Mouse (Mus musculus) MEL (cell line): ENCODE measurements around the gene Ficd. TPM values are rescaled to one million over a fixed set of nuclear protein-coding genes. Genes with fewer than 3 reads are reported as not detected.

Source experiments
- DNase-seq: peaks from one replicate; pipeline ENCODE4 v3.0.0; 2011; ENCODE audit warnings: low read depth, low spot score
- H3K27ac ChIP-seq: 2 replicates; pipeline ENCODE4 v1.5.1; 2012; ENCODE audit warnings: low read depth, mild to moderate bottlenecking, control low read depth, low read length, moderate library complexity; ENCODE audit not compliant: control insufficient read depth
- H3K27me3 ChIP-seq, 2 experiments: fragments of 150-350 bp in 1 of 2; sonication (generic) in 1 of 2; 2 replicates each; pipeline ENCODE4 v1.6.1; 2012; ENCODE audit warnings: low read length in 2 of 2, mild to moderate bottlenecking in 2 of 2, improper control_type of control experiment in 1 of 2, moderate library complexity in 1 of 2; ENCODE audit not compliant: insufficient read depth in 2 of 2, control insufficient read depth in 1 of 2
- H3K36me3 ChIP-seq, 2 experiments: 2 replicates each; pipeline ENCODE4 v1.6.1; 2012 to 2014; ENCODE audit warnings: low read length in 2 of 2, improper control_type of control experiment in 1 of 2, inconsistent platforms in 1 of 2, mild to moderate bottlenecking in 1 of 2; ENCODE audit not compliant: insufficient read depth in 2 of 2, control insufficient read depth in 1 of 2
- H3K4me1 ChIP-seq, 2 experiments: fragments of 150-350 bp in 1 of 2; sonication (generic) in 1 of 2; 2 replicates each; pipeline ENCODE4 v1.6.1; 2012; ENCODE audit warnings: low read length in 2 of 2, improper control_type of control experiment in 1 of 2, mild to moderate bottlenecking in 1 of 2; ENCODE audit not compliant: insufficient read depth in 2 of 2, control insufficient read depth in 1 of 2
- H3K4me3 ChIP-seq, 2 experiments: fragments of 150-350 bp in 1 of 2; sonication (generic) in 1 of 2; 2 replicates each; pipeline ENCODE4 v1.5.1; 2012; ENCODE audit warnings: low read depth in 2 of 2, low read length in 2 of 2, mild to moderate bottlenecking in 2 of 2, moderate library complexity in 2 of 2, control low read depth in 1 of 2, improper control_type of control experiment in 1 of 2; ENCODE audit not compliant: control insufficient read depth in 1 of 2, insufficient read depth in 1 of 2
- H3K79me2 ChIP-seq: 2 replicates; pipeline ENCODE4 v1.6.1; 2012; ENCODE audit warnings: mild to moderate bottlenecking, low read length, moderate library complexity; ENCODE audit not compliant: control insufficient read depth, poor library complexity, insufficient read depth
- H3K9ac ChIP-seq: 2 replicates; pipeline ENCODE4 v1.6.1; 2012; ENCODE audit warnings: low read depth, mild to moderate bottlenecking, control low read depth, low read length, moderate library complexity; ENCODE audit not compliant: control insufficient read depth, poor library complexity, severe bottlenecking
- H3K9me3 ChIP-seq: fragments of 150-350 bp; sonication (generic); replicated peaks from 2 replicates; pipeline ENCODE4 v1.6.1; 2012; ENCODE audit warnings: mild to moderate bottlenecking, low read length, improper control_type of control experiment, moderate library complexity; ENCODE audit not compliant: insufficient read depth
- BHLHE40 ChIP-seq: IDR thresholded peaks from 2 replicates; pipeline ENCODE4 v1.6.1; 2012; ENCODE audit warnings: low read depth, mild to moderate bottlenecking, inconsistent platforms, low read length, improper control_type of control experiment, borderline replicate concordance
- CHD1 ChIP-seq: IDR thresholded peaks from 2 replicates; pipeline ENCODE4 v1.6.1; 2012; ENCODE audit warnings: low read depth, mild to moderate bottlenecking, inconsistent platforms, low read length, improper control_type of control experiment
- CTCF ChIP-seq, 3 experiments: IDR thresholded peaks in 2 of 3; conservative IDR thresholded peaks in 1 of 3; 2 replicates each; pipeline ENCODE4 v1.5.1; 2011 to 2012; ENCODE audit warnings: low read length in 3 of 3, low read depth in 2 of 3, mild to moderate bottlenecking in 2 of 3, improper control_type of control experiment in 1 of 3, inconsistent platforms in 1 of 3, mixed read lengths in 1 of 3, moderate library complexity in 1 of 3; ENCODE audit not compliant: control insufficient read depth in 1 of 3, insufficient read depth in 1 of 3, poor library complexity in 1 of 3, severe bottlenecking in 1 of 3
- ELF1 ChIP-seq: IDR thresholded peaks from 2 replicates; pipeline ENCODE4 v1.6.1; 2014; ENCODE audit warnings: low read depth, mild to moderate bottlenecking, inconsistent platforms, low read length, improper control_type of control experiment, moderate library complexity
- EP300 ChIP-seq, 2 experiments: IDR thresholded peaks; 2 replicates each; pipeline ENCODE4 v1.6.1; 2011; ENCODE audit warnings: improper control_type of control experiment in 2 of 2, low read length in 2 of 2, low read depth in 1 of 2, mild to moderate bottlenecking in 1 of 2
- ETS1 ChIP-seq: IDR thresholded peaks from 2 replicates; pipeline ENCODE4 v1.6.1; 2012; ENCODE audit warnings: low read depth, mild to moderate bottlenecking, inconsistent platforms, low read length, improper control_type of control experiment, moderate library complexity
- GATA1 ChIP-seq: IDR thresholded peaks from 2 replicates; pipeline ENCODE4 v1.6.1; 2011; ENCODE audit warnings: low read depth, low read length, improper control_type of control experiment
- HCFC1 ChIP-seq: IDR thresholded peaks from 2 replicates; pipeline ENCODE4 v1.6.1; 2012; ENCODE audit warnings: low read depth, mild to moderate bottlenecking, inconsistent platforms, low read length, improper control_type of control experiment, moderate library complexity
- MAX ChIP-seq: IDR thresholded peaks from 2 replicates; pipeline ENCODE4 v1.6.1; 2011; ENCODE audit warnings: low read length, improper control_type of control experiment
- MEF2A ChIP-seq: IDR thresholded peaks from 2 replicates; pipeline ENCODE4 v1.6.1; 2014; ENCODE audit warnings: low read depth, mild to moderate bottlenecking, inconsistent platforms, low read length, improper control_type of control experiment; ENCODE audit not compliant: poor library complexity, insufficient replicate concordance, severe bottlenecking; ENCODE audit errors: extremely low read depth
- MYC ChIP-seq: IDR thresholded peaks from 2 replicates; pipeline ENCODE4 v1.6.1; 2011; ENCODE audit warnings: low read depth, mild to moderate bottlenecking, low read length, improper control_type of control experiment, moderate library complexity
- NELFE ChIP-seq: IDR thresholded peaks from 2 replicates; pipeline ENCODE4 v1.6.1; 2011; ENCODE audit warnings: low read depth, low read length, improper control_type of control experiment
- POLR2AphosphoS2 ChIP-seq: IDR thresholded peaks from 2 replicates; pipeline ENCODE4 v1.6.1; 2011; ENCODE audit warnings: low read length, improper control_type of control experiment
- RAD21 ChIP-seq: IDR thresholded peaks from 2 replicates; pipeline ENCODE4 v1.6.1; 2011; ENCODE audit warnings: mild to moderate bottlenecking, low read depth, low read length, improper control_type of control experiment
- RCOR1 ChIP-seq: IDR thresholded peaks from 2 replicates; pipeline ENCODE4 v1.6.1; 2012; ENCODE audit warnings: low read depth, mild to moderate bottlenecking, inconsistent platforms, low read length, improper control_type of control experiment
- SIN3A ChIP-seq: IDR thresholded peaks from 2 replicates; pipeline ENCODE4 v1.6.1; 2012; ENCODE audit warnings: low read length, improper control_type of control experiment, inconsistent platforms
- TBP ChIP-seq: IDR thresholded peaks from 2 replicates; pipeline ENCODE4 v1.8.0; 2011; ENCODE audit warnings: low read depth, low read length, improper control_type of control experiment
- TCF12 ChIP-seq: IDR thresholded peaks from 2 replicates; pipeline ENCODE4 v1.6.1; 2014; ENCODE audit warnings: low read depth, mild to moderate bottlenecking, inconsistent platforms, low read length, improper control_type of control experiment, moderate library complexity
- UBTF ChIP-seq: IDR thresholded peaks from 2 replicates; pipeline ENCODE4 v1.6.1; 2012; ENCODE audit warnings: low read depth, mild to moderate bottlenecking, inconsistent platforms, low read length, improper control_type of control experiment, moderate library complexity, borderline replicate concordance; ENCODE audit not compliant: insufficient read depth
- USF1 ChIP-seq: IDR thresholded peaks from 2 replicates; pipeline ENCODE4 v1.6.1; 2014; ENCODE audit warnings: low read depth, mild to moderate bottlenecking, inconsistent platforms, low read length, improper control_type of control experiment, moderate library complexity
- USF2 ChIP-seq, 2 experiments: IDR thresholded peaks; 2 replicates each; pipeline ENCODE4 v1.6.1; 2011 to 2012; ENCODE audit warnings: improper control_type of control experiment in 2 of 2, low read length in 2 of 2, borderline replicate concordance in 1 of 2, inconsistent platforms in 1 of 2, low read depth in 1 of 2, mild to moderate bottlenecking in 1 of 2; ENCODE audit not compliant: insufficient read depth in 1 of 2
- polyA plus RNA-seq, 2 experiments: library from polyadenylated mRNA; stranded (reverse) in 1 of 2; unstranded in 1 of 2; fragments of >175 nt in 1 of 2; fragments of >200 nt in 1 of 2; gene quantifications; 2 replicates each; pipeline versions ENCODE4 v1.2.1 to v1.2.4; 2012; ENCODE audit warnings: low replicate concordance in 2 of 2, low read depth in 1 of 2; ENCODE audit not compliant: insufficient read length in 2 of 2, insufficient read depth in 1 of 2, missing spikeins in 1 of 2
- total RNA-seq: library from RNA; depleted of rRNA; stranded (reverse); fragments of 300-350 nt; gene quantifications from 2 replicates; pipeline ENCODE4 v1.2.3, GENCODE M21; 2012

Ficd gene
- total and polyA plus RNA-seq, 3 experiments = 2.5 to 2.7 TPM; not detected in 1

- Histone ChIP-seq H3K36me3 (peaks cover 0 to 10% of the 10 kb centered on the region in 2 experiments; a peak in 2 of 4 replicates), H3K9me3 (no peaks in the 10 kb centered on the region), H3K27me3 (no peaks in the 10 kb centered on the region), H3K9ac (no peak overlapping the region), H3K4me1 (no peaks in the 10 kb centered on the region), H3K27ac (no peak overlapping the region), H3K79me2 (peaks cover 23% of the 10 kb centered on the region), H3K4me3 (no peak overlapping the region)
- no peak for DNase-seq
- TF ChIP-seq RAD21 (no peak), ELF1 (no peak), TBP (no peak), NELFE (no peak), CTCF (IDR thresholded peaks at IDR 0.05 in 2 of 3, conservative IDR thresholded peaks at IDR 0.05 in 1 of 3; ENCODE audit: control insufficient read depth in 1 of 3, insufficient read depth in 1 of 3, low read depth in 2 of 3, low read length in 3 of 3, poor library complexity in 1 of 3, severe bottlenecking in 1 of 3) (no peak), RCOR1 (no peak), ETS1 (no peak), MYC (no peak), USF1 (no peak), BHLHE40 (no peak), EP300 (IDR thresholded peaks at IDR 0.05; ENCODE audit: low read depth in 1 of 2, low read length in 2 of 2) (no peak), HCFC1 (no peak), MEF2A (no peak), POLR2AphosphoS2 (no peak), SIN3A (no peak), USF2 (IDR thresholded peaks at IDR 0.05; ENCODE audit: borderline replicate concordance in 1 of 2, insufficient read depth in 1 of 2, low read depth in 1 of 2, low read length in 2 of 2) (no peak)
Measured at GRCm38 (mm10) chr5:113761585-113761984, 26.0 kb downstream of the Ficd start.

GRCm38 (mm10) chr5:113764426-113764825 is 28.8 kb downstream of the Ficd start:
- Histone ChIP-seq H3K9ac (no peak overlapping the region), H3K79me2 (peaks cover 47% of the 10 kb centered on the region), H3K4me3 (no peak overlapping the region)
- no peak for DNase-seq
- no peak for TF ChIP-seq ETS1
- no peak for TF ChIP-seq MAX
- no peak for TF ChIP-seq TBP
- TF ChIP-seq GATA1 = no peak
- no peak for TF ChIP-seq CHD1
- no peak for TF ChIP-seq UBTF
- TF ChIP-seq TCF12 = no peak
- TF ChIP-seq, all 39 proteins: peak for 0
- Histone ChIP-seq H3K9me3 (no peaks in the 10 kb centered on the region), H3K27ac (no peak overlapping the region), H3K27me3 (no peaks in the 10 kb centered on the region), H3K4me1 (no peaks in the 10 kb centered on the region), H3K36me3 (peaks cover 0 to 6% of the 10 kb centered on the region in 2 experiments; a peak in 2 of 4 replicates)
